Mouse (Mus musculus) CH12F3 (cell line): ENCODE measurements around the gene Fam124b.

Source experiments
- in situ Hi-C: fragments of 300-500 bp; cut with MboI; formaldehyde crosslinking; loops from 2 replicates; pipeline ENCODE4 v1.14.3; 2020; ENCODE audit warnings: low sequenced_read_pairs

Gene Fam124b

DNA sequence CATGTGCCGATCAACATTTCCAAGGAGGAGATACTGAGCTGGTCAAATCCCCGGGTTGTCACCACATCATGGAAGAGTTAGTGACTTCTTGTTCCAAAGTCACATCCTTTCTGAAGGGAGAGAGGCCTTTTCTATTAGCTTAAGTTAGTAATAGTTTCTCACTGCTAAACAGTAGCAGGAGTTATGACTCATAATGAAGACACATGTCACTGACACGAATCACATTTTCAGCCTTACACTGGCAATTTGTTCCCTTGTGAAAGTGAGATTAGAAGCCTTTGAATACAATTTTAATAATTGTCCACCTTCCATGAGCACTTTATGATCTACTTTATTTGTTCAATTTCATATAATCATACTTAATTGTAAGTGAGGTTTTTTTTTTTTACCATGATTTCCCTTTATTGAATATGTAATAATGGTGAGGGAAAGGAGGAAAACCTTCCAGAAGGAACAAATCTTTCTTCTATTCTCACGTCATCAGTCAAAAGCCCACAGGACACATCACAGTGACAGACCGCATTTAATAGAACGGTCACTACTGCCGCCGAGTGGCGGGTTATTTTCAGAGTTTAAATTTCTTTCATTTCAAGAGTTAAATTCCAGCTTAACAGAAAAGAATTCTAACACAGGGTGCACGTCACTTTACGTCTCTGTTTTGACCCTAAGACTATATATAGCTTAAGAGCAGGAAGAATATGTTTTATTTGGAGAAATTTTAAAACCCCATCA lies 40.5 kb downstream of the Fam124b start:
- in situ Hi-C loops = no loop called here

DNA sequence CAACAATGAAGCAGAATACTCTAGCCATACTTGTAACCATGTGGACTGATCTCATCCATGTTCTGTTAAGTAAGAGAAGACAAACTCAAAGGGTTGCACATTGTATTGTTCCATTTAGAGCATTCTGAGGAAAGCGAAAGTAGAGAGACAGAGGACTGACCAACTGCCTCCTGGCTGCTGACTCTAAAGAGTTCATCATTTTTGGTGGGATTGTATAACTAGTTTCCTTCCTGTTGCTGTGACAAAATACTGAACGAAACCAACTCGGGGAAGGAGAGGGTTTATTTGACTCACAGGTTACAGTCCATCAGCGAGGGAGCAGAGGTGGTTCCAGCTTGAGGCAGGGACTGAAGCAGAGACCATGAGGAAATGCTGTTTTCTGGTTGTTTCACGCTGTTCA lies 50.6 kb downstream of the Fam124b start:
- in situ Hi-C loops = no loop called here

DNA sequence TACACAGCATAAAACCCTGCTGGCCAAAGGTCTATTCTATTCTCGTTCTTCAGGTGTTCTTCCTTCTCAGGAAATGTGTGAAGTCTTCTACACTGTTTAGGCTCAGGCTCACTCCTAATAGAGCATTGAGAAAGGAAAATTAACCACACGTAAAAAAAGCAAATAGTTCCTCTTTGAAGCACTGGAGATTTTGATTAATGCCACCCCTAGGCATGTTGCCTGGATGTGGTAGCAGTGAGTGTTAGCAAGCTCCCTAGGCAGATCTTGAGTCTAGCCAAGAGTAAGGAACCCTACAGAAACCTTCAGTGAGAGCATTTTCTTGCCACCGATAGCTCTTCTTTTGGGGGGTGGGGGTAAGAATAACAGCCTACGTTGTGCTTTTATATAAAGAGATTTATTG lies 51.7 kb downstream of the Fam124b start:
- in situ Hi-C loops = no loop called here

DNA sequence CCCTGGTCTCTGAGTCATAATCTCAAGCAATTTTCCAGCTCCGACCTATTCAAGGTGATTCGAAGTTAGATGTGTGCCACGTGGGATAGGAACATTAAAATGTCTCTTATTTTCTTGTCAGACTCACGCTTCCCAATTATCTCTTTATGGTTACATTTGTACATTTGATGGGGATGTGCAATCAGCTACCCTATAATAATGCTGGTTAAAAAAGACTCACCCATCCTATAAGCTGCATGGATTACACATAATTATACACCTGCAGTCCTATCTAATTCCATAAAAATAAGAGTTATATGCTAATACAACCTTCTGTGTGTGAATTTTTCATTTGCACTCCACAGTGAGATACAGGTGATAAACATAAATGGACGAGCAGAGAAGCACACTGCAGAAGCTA lies 52.9 kb downstream of the Fam124b start:
- in situ Hi-C loops = no loop called here

DNA sequence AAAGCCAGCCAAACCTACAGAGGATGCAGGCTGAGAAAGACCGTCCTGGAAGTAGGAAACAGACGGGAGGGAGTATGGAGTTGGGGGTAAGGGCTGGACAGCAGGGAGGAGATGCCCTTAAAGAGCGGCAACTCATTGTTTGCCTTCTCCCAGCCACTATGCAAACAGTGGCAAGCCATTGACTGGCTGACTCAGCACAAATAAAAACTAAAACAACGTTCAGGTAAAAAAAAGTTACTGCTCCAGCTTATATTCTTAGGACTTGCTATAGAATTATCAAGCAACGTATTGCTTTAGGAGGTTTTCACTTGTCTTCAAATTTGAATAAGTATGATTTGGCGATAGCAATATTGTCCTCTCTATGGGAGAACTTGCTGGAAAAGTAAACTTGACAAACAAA lies 55.3 kb downstream of the Fam124b start:
- in situ Hi-C loops = no loop called here

DNA sequence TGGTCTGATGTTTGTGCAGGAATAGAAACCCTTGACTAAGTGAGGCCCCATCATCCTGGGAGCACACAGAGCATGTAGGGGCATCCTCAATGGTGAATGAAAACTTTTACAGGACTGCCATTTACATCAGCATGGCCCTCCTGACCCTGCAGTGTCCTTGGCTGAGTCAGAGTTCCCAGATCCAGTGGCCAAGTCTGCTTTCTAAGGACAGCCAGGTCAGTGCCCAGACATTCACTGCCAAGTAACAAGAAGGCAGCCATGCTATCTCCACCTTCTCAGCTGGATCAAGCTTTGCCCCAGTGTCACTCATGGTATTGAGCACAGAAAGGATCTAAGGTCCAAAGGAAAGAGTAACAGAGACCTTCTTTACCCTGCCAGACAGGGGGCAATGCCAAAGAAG lies 58.7 kb downstream of the Fam124b start:
- in situ Hi-C loops = no loop called here

DNA sequence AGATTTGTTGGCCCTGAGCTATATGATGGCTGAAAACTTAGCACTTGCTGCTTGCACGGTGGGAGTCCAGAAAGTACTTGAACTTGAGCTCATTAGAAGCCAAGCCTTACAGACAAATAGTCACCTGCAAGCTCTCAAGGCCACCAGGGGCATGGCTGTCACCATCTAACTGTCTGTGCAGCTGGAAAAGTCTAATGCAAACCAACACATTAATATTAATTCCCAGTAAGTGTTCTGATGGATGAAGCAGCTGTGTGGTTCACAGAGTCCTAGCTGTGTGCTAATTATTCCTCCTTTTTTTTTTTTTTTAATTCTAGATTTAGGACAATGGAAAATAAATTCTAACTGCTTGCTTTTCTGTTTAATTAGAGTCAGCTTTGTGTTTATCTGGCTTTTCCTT lies 63.4 kb downstream of the Fam124b start:
- in situ Hi-C loops = no loop called here

DNA sequence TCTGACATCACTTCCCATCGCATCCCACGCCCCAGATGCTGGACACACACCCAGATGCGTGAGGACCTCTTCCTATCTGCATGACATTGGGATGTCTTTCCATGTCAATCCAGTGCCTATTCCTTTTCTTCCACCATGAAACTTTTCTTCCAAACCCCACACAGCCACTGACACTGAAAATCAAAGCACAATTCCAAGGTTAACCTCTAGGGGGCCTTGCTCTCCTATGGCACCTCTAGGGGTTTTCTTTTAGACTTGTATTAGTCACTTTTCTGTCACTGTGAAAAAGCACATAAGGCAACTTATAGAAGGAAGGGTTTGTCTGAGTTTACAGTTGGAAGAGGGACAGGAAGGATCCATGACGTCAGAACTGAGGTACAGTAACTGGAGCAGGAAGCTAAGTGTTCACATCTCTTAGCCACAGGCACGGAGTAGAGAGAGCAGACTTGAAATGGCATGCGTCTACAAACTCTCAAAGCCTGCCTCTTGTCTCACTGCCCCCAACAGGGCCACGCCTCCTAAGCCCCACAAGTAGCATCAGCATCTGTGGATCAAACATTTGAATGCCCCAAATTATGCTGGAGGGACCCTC lies 65.1 kb downstream of the Fam124b start:
- in situ Hi-C loops = no loop called here

DNA sequence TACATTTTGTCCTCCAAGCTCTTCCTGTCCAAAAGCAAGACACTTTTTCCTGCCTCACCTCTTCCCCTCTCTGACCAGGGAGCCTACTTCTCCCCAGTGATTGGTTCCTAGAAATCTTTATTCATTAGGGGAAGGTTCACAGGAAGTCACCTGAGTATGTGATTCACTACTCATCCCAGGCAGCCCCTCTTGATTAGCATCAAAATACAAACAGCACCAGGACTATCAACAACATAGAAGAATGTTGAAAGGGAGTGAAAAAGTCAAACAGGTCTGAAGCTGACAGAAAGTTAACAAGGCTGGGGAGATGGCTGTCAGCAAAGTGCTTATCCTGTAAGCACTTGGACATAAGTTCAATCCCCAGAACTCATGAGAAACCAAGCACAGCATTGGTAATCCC lies 67.6 kb downstream of the Fam124b start:
- in situ Hi-C loops = no loop called here
